Mouse (Mus musculus) gonadal fat pad, adult 2 months (tissue): Measurements from ENCODE around the gene Rasgef1a. TPM values are rescaled to one million over a fixed set of nuclear protein-coding genes. Genes with fewer than 3 reads are reported as not detected.

Source experiments
- DNase-seq: peaks from one replicate; pipeline ENCODE4 v3.0.0-alpha.2; 2012; ENCODE audit warnings: low read depth
- polyA plus RNA-seq: library from polyadenylated mRNA; depleted of rRNA; stranded (reverse); fragments of >200 nt; gene quantifications from 2 replicates; pipeline ENCODE4 v1.2.3, GENCODE M21; 2012; rRNA removed

The Rasgef1a gene
- polyA plus RNA-seq, 1 experiment: 0.12 TPM

GRCm38 (mm10) chr6:118130022-118130421 lies 118.8 kb downstream of the Rasgef1a start:
- no peak for DNase-seq

- no peak for DNase-seq
Observed at GRCm38 (mm10) chr6:118134461-118134860, 123.2 kb downstream of the Rasgef1a start.

GRCm38 (mm10) chr6:118137148-118137547 lies 125.9 kb downstream of the Rasgef1a start:
- DNase-seq: no peak

DNA sequence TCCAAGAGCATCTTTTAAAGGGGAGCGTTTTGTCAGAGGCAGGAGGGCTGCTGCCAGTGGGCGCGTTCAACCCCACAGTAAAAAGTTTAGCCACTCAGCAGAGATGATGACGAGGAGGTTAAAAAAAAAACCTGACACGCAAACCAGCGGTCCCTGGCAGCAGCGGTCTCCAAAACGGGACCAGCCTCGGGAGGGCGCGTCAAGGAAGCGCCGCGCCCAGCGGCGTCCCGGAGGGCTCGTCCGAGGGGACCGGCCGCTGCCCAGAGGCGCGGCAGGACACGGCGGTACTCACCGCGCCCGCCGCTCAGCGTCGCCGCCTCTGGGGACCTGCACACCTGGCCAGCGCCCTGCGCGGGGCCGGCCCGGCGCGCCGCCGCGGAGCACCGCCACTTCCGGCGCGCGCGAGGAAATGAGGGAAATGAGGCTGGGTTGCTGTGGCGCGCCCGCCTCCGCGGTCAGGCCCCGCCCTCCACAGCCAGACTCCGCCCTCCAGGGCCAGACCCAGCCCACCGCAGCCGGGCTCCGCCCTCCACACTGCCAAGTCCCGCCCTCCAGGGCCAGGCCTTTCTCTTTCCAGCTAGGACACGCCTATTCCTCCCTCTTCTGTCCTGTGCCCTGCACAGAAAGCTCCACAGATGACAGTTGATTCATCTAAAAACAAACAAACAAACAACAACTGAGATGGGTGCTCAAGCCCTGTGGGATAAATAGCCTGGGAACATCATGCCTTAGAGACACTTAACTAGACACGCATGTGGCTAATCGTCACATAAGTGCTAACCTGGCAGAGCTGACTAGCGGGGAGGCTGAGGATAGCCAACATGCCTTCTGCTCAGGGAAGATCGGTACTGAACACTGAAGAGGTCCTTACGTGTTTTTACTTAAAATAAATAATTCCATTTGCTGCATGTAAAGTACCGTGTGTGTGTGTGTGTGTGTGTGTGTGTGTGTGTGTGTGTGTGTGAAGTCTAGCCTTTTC lies 127.8 kb downstream of the Rasgef1a start, which contains the start of gene Csgalnact2:
Csgalnact2 (minus strand) TSS at position 410 of the 979 bp plus-strand sequence.
- no peak for DNase-seq

DNA sequence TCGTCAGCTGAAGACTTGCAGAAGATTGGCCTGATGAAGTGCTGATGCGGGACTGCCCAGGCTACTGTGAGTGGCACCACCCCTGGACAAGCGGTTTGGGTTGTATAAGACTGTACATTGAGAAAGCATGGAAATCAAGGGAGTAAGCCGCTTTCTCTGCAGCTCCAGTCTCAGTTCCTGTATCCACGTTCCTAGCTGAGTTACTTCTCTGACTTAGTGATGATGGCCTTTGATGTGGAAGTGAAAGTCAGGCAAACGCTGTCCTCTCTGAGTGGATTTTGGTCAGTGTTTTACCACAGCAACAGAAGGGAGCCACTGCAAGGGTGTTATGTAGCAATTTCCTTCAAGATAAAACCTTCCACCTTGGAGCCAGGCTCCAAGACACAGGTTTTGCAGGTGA lies 129.7 kb downstream of the Rasgef1a start:
- DNase-seq: no peak

Other genes starting within 250 kb of the Rasgef1a start
- gene Zfp637, start 170.3 kb upstream of the Rasgef1a start, polyA plus RNA-seq: 25.1 and 25.6 TPM in 2 replicates
- 0.57 and 0.72 TPM in 2 replicates for gene Zfp239, start 149.3 kb upstream of the Rasgef1a start, polyA plus RNA-seq
- gene Hnrnpf, start 111.1 kb upstream of the Rasgef1a start, polyA plus RNA-seq: 121 and 171 TPM in 2 replicates
- 19.5 and 21.1 TPM in 2 replicates for gene Fxyd4, start 73.7 kb upstream of the Rasgef1a start, polyA plus RNA-seq
- 4.9 and 5.1 TPM in 2 replicates for gene Csgalnact2, start 127.7 kb downstream of the Rasgef1a start, polyA plus RNA-seq
- gene Ret, start 186.3 kb downstream of the Rasgef1a start, polyA plus RNA-seq: 14.9 and 15.6 TPM in 2 replicates